Mouse (Mus musculus): ENCODE data around the gene Qk.
A peak's percentile ranks its signal among the peaks of the same experiment; 100 is the strongest.

Gene Qk

DNA sequence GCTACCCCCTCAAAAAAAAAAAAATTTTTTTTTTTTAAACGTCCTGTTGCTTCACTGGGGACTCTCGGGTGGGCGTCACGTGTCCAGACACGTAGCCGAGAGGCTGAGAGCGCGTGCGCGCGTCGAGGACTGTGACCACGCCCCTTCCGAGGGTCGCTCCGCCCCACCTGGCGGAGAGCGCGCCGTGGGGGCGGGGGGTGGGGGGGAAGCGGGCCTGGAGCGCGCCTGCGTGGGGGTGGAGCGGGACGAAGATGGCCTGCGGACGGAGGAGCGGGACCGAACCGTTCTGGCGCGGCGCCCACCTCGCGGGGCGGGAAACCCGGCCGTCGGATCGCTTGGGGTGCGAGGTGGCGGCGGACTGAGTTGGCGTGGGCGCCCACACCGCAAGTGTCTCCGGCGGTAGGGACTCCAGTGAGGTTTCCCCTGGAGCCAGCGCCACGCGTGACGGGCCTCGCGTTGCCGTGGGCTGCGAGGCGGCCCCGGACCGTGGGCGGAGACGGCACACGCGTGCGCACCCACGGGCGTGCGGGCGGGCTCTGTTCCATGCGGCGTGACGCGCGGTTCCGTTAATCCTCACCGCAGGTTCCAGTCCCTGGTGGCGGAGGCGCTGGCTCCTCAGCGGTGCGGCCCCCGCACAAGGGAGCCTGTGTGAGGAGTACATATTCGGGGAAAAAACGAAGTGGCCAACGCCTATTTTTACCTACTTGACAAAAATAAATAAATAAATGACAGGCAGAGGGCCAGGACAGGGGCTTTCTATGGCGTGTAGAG is at the start of gene Qk:
Gene Qk (minus strand): TSS at position 170 of the 771 bp plus-strand sequence.
- DNase-seq (ENCODE audit: low read depth): peak; percentile 57

DNA sequence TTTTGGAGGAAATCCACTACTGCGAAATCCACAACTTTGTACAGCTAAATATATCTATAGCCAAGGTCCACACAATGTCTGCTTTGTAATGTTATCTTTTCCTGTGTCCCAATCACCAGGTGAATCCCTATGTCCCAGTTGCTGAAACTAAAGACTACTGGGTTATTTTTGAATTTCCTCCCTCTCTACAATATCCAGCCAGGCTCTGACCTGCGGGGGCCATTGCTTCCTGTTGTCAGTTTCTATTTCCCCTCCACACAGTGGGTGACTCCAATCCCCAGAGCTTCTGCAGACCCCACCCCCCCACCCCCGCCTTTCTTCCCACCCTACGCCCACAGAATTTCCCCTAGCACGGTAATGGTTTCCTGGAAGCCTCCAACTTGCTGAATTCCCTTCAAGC is 47.4 kb upstream of the Qk start:
- no peak for DNase-seq (ENCODE audit: low read depth)

DNA sequence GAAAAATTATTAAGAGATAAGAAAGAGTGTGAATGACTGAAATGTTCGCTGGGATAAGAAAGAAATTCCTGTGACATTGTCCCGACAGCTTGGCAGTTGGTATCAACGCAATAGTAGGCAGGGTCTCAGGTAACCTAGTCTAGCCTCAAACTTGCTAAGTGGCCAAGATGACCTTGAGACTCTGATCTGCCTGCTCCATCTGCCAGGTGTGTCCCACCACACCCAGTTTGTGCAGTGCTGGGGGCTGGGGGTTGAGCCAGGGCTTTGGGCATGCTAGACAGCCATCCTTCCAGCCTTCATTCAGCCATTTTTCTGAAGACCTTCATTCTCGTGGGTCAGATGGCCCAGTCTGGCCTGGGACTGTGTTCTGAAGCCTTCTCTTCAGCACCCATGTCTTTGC is 46.9 kb upstream of the Qk start:
- DNase-seq (ENCODE audit: low read depth): no peak

DNA sequence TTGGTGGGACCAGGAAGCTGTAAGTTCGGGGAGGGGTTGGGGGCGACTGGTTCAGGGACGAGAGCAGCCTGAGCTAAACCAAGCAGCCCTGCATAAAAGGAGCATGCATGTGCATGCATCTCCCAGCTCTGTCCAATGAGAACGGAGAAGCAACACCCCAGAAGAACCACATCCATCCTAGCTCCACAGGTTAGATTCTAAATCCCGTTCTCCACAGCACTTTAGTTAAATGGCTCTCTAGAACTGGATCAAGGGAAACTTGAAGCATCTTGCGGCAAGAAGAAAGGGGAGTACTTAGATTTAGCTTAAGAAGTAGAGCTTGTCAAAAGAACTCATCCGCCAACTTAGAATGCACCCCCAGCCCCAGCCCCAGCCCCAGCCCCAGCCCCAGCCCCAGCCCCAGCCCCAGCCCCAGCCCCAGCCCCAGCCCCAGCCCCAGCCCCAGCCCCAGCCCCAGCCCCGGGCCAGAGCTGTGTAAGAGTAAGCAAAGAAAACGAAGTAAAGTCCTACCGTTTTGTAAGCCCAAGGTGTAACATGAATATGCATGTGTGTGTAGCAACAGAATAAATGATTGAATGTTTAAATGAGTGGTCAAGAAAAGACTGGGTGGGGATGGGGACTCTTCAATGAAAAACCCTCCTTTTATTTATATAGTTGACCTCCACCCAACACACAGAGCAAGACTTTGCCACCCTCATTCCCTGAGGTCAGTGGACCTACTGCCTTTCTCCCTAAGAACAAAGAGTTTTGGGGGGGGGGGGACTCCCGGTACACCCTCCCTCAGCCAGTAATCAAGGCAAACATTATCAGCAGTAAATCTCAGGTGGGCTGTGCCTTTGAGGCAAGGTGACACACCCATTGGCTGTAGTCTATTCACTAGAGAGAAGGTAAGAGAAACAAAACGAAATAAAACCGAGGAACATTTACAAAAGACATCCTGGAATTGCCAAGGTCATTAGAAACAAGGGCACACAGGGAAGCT is 46.1 kb upstream of the Qk start:
- no peak for DNase-seq (ENCODE audit: low read depth)

DNA sequence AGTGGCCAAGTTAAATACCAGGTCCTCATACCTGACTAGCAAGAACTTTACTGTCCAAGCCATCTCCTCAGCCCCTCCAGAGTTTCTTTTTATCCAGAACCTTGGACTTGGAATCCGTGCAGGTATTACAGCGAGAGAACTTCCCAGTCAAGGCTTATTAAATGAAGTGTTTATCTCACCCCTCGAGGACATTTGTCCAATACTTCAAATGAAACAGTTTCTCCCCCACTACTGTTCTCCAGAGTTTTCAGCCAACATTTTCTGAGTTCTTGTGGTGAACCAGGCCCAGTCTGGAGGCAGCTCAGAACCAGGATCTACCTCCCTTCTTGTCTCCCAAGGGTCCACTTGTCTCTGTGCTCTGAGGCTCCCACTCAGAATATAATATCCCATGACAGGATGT is 43.5 kb upstream of the Qk start:
- no peak for DNase-seq (ENCODE audit: low read depth)

DNA sequence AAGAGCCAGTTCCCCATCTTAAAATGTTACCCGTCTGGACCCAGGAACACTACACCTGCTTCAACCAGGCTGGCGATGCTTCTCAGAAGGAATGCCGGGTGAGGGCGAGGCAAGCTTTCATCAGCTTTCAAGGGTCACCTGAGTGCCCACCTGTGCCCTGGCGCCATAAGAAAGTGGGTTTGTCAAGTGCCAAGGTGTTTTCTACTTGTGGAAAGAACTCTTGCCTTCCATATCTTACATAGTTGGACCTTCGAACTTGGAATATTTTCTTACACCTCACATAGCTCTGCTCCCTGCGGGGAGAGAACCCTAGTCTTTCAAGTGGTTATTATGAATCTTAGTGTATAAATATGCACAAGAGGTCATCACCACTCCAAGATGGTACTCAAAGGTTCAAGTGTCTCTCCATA is 42.2 kb upstream of the Qk start:
- no peak for DNase-seq (ENCODE audit: low read depth)

DNA sequence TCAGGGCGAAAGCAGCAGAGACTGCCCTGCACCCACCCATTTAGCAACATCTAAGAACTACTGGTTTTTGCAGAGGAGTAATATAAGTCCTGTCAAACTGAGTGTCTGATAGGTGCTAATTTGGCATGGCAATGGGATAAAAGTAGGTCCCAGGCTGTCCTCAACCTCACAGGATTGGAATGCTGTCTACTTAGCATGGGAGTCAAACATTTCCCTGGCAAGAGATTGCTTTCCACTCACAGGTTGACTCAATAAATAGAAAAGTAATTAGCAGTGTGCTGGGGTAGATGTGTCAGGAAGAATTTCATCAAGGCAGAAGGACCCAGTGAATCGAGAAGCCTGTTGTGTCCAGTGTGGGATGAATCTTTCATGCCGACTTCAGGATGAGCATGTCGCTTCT is 41.1 kb upstream of the Qk start:
- DNase-seq (ENCODE audit: low read depth): no peak

DNA sequence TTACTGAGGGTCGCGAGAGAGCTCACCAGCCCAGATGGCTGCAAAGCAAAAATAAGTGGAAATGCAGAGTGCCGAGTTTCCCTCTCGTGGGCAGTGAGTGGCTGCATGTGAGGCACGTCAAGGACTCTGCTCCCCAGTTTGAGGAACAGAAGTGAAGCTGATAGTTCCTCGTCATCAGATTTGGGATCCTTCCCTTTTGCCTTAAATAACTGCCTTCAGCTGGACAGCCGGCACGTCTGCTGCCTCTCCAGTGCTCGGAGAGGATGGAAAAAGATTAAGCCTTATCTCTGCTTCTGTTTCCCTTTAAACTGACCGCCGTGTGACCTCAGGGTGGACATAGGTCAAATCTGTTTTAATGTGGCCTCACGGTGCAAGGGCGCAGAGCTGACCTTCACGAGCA is 39.8 kb upstream of the Qk start:
- no peak for DNase-seq (ENCODE audit: low read depth)

DNA sequence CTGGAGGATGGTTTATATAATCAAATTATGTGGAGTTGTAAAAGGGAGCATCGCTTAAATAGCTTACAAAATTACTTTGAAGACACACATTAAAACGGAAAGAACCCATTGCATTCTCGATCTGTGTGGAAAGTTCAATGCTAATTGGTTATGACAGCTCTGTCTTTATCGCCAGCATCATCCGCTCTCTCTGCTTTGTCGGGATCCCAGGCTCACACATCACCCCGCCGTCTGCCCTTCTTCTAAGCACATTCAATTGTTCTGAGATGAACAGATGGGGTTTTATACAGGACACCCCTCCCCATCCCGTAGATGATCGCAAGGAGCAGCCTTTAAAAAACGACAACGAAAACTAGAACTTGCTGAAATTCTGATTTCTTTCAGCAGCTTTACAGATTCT is 37.7 kb upstream of the Qk start:
- DNase-seq (ENCODE audit: low read depth): no peak

DNA sequence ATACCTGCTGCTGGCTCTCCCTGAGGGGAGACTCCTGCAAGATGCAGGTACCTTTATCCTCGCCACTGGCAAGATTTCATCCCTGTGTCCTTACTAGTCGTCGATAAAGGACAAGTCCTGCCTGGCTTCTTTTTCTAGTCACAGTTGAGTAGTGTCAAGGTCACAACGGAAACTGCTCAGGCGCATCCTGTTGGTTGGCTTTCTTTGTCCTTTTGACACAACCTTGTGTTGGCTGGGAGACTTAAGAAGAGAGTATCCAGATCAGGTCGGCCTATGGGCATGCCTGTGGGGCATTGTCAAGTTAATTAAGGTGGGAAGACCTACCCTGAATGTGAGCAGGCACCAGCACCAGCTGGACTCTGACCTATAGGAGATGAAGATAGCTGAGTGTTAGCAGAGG is 36.6 kb upstream of the Qk start:
- no peak for DNase-seq (ENCODE audit: low read depth)

DNA sequence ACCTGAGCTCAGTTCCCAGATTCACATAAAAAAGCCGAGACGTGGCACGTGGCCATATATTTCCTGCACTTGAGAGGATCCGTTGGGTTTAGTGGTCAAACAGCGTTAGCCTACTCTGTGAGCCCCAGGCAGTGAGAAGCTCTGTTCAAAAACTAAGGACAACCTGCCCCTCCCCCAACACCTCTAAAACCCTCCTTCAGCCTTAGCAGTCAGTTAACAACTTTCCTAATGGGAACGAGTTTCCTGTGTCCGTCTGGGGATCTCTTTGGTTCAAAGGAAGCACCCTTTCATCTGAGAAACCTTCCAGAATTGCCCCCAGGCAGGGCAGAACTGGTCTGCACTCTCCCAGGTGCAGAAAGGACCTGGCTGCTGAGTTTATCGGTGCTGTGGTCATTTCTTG is 36.1 kb upstream of the Qk start:
- DNase-seq (ENCODE audit: low read depth): no peak

DNA sequence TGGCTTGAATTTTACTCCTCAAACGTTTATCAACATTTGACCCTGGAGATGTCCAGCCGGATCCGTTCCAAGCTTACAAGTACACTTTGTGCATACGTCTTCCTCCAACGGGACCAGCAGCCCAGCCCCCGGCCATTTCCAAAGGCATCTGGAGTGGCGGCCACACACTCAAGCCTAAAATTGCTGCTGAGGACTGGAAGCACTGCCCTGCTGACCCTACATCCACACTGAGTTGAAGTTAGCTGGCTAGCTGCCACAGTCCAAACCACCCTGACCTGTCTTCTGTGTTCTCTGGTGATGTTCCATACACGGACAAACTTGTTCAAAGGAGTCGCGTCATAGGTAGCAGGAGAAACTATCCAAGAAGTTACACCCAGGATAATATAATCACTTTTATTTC is 18.6 kb upstream of the Qk start:
- no peak for DNase-seq (ENCODE audit: low read depth)

DNA sequence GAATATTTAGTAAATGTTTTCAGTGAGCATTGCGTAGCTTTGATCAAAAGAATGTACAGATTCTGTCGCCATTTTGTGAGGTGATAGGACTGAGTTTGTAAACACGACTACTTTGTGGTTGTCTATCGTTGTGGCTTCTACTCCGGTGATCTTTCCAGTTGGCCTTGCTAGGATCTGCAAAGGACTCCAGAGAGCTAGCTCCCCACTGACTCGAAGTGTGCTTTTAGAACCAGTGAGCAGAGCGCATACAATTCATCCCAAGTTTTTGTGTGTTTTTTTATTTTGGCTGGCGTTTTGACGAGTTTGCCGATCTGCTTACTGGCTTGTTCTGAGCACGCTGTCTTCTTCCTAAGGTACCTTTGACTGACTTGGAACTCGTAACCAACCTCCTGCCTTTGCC is 16.9 kb upstream of the Qk start:
- no peak for DNase-seq (ENCODE audit: low read depth)

DNA sequence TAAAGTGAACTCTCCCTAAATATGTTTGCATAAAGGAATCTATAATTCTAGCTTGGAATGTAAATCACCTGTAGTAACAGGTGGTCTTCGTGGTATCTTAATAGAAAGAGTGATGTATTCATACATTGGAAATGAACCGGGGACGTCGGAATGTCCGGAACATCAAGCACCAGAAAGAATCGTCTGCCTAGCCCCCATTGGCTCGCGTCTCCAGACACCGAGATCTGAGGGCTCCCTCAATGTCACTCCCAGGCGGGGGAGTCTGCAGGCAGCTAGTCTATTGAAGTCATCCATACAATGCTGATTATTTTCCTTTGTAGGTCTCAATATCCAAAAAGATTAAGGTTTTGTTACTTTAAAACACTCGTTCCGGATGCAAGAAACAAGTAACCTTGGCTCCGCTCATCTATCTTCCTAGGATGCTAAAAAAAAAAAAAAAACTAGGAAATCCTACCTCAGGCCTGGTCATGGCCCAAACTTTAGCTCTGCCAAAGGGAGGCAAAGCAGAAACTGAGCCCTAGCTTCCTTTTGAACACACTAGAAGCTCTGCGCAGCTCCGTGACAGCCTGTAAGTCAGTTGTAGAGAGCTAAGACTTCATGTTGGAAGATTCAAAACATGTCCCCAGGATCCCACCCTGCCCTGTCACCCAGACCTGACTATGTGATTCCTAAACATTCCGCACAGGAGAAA is 16.3 kb upstream of the Qk start:
- DNase-seq (ENCODE audit: low read depth): no peak

DNA sequence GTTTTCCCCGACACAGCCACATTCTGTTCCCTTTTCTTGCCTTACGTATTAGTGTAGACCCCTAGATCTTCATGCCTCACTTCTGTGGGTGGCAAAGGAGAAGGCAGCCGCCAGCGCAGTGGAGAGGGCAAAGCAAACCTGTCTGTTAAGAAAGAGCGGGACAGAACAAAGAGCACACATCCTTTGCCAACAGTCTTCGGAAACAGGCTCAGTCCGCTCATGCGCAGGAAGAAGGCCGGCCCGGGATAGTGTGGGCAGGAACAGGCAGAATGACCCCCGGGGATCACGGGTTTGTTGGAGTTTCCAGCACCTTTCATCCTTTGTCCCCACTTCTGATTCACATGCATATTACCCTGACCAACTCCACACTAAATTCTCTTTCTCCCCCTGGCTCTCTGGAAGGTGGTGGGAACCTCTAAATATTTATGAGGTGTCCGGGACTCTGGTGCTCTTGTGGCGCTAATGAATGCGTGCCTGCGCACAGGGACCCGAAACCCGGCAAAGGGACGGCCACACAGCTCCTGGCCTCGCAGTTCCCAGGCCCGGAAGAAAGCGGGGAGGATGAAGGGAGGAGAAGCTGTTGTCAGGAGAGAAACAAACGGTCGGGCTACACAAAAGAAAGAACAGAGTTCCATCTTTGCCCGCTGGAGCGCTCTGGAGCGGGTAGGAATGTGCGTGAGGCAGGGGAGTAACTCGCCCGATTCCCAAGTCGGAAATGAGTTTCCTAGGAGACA is 15.5 kb upstream of the Qk start:
- no peak for DNase-seq (ENCODE audit: low read depth)

DNA sequence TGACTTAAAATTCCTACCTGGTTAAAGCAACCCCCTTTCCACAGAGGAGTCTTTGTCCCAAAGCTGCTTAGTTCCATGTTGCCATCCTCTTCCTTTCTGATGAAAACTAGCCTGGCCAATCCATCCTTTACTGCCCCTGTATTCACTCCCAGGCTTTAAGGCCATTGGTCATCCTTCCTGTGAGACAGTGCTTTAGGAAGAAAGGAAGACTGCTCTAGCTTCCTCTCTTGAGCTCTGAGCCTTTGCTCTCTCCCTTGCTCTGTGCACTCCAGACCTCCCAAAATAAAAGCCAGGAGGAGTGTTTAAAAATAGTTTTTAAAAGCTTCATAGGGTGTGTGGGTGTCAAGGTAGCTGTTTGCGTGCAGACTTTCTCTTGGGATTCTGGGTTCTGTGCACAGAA is 14.8 kb upstream of the Qk start:
- DNase-seq (ENCODE audit: low read depth): no peak

DNA sequence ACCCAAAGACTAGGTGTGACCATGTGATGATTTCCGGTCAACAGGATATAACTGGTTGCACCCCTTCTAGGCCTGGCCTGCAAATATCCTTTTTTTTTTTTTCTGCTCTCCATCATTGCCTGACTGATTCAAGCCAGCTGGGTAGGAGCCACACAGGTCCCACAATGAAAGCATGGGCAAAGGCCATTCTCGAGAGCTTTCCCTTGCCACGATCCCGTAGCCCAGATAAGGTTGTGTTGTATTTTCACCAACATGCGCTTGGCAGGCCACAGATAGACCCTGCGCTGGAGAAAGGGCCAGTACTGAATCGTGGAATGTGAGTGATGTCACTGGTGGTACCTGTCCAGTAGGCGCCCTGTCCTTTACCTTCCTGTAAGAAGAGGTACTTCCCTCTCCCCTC is 13.7 kb upstream of the Qk start:
- no peak for DNase-seq (ENCODE audit: low read depth)

DNA sequence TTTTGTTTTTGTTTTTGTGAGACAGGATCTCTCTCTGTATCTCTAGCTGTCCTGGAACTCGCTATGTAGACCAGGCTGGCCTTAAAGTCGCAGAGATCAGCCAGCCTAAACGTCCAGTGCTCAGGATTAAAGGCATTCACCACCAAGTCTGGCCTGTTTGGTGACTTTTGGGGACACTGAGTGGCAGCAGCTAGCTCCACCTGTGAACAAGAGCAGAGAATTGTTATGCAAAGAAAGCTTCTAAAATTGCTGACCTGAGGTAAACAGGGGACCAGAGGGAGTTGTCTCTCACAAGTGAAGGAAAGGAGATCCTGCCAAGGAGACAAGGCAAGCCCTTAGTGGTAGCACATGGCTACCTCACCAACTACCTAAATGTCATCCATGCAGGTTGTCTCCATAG is 12.5 kb upstream of the Qk start:
- DNase-seq (ENCODE audit: low read depth): no peak

DNA sequence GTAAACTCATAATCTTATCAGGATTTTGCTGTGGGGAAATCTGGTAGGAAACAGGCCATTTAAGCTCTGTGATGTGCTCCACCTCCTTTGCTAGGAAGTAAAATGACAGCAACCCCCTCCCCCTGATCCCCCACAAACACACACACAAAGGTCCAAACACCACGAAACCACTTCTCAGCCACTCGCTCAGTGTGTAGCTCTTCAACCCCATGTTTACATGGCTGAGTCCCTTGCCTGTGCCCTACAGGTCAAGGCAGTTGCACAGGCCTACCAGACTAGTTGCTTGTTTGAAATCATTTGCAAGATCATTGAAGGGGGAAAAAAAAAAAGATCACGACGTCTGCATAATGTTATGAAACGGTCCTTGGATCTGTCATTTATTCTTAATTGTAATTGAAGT is 9.8 kb upstream of the Qk start:
- no peak for DNase-seq (ENCODE audit: low read depth)

DNA sequence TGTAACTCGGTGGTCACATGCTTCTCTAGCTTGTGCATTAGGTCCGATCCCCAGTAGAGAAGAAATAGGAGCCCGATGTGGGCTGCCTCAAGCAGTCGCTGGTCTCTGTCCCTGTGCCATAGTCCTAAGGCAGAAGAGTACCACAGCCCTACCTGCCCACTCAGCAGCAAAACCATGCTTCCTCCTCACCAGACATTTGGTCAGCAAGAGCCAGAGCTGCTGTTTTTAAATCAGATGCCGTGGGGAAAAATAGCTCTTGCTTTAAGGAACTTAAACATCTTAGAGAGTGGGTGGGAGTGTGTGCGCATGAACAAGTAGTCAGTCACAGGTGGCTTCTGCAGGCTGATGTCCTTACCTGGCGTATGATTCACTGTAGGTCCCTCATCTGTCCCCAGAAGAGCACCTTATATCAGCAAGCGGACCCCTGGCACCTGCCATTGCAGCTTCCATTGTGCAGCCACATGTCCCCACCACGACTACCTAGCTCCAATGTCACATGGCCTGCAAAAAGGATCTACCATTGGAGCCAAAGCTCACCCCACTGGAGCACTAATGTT is 9.0 kb upstream of the Qk start:
- no peak for DNase-seq (ENCODE audit: low read depth)

DNA sequence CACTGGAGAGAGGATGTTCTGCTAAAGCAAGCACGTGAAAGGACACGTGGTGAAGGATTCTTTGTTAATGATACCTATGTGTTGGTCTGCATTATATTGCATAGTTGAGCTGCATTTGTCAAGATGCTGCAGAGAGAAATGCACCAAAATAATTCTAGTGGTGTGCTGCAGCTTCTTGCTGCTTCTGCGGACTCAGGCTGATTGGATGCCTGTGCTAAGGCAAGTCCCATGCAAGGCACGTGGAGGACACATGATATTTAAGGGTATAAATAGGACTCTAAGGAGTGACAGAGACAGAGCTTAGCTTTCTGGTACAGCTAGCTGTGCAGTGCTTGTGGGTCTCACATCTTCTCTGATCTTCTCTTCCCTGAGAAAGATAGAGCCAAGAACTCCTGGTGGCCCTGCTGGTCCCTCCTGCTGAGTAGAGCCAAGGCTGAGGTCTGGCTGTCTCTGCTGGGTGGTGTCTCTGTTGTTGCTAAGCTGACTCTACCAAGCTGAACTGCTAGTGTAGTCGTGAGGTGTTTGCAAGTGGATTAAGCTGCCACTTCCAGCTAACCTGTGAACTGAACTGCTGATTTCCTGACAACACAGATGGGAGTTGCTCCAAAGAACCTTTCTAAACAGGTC is 8.0 kb upstream of the Qk start:
- no peak for DNase-seq (ENCODE audit: low read depth)

Data from fibroblast of lung, adult 2 months (primary cell).